Mouse (Mus musculus): ENCODE results near the gene A730071L15Rik. TPM values are rescaled to one million over a fixed set of nuclear protein-coding genes. Genes with fewer than 3 reads are reported as not detected.

The A730071L15Rik gene
- total RNA-seq, 2 experiments from 2014 or later = 0.31 TPM; not detected in 1

- no peak for DNase-seq (ENCODE audit: low spot score in 2 of 2)
Measured at GRCm38 (mm10) chr11:6180811-6181399, 18.9 kb upstream of the A730071L15Rik start.

GRCm38 (mm10) chr11:6183246-6183645 is 16.6 kb upstream of the A730071L15Rik start:
- no peak for DNase-seq (ENCODE audit: low spot score in 2 of 2)

- DNase-seq (ENCODE audit: low spot score in 2 of 2) = no peak
Measured at GRCm38 (mm10) chr11:6184202-6184935, 15.5 kb upstream of the A730071L15Rik start.

GRCm38 (mm10) chr11:6187399-6187798 is 12.4 kb upstream of the A730071L15Rik start:
- DNase-seq (ENCODE audit: low spot score in 2 of 2) = no peak

- peak; percentile 67 to 73 for DNase-seq (ENCODE audit: low spot score in 2 of 2)
Measured at GRCm38 (mm10) chr11:6187878-6188277, 12.0 kb upstream of the A730071L15Rik start.

GRCm38 (mm10) chr11:6196780-6197179 is 3.0 kb upstream of the A730071L15Rik start:
- DNase-seq (ENCODE audit: low spot score in 2 of 2) = no peak

GRCm38 (mm10) chr11:6198449-6198848 is 1.4 kb upstream of the A730071L15Rik start:
- DNase-seq (ENCODE audit: low spot score in 2 of 2) = no peak

- peak; percentile 64 to 77 for DNase-seq (ENCODE audit: low spot score in 2 of 2)
Measured at GRCm38 (mm10) chr11:6200087-6200569, 299 bp downstream of the A730071L15Rik start, which contains the start of gene Nudcd3. Nudcd3 (minus strand) TSS chr11:6200415.

- no peak for DNase-seq (ENCODE audit: low spot score in 2 of 2)
Measured at GRCm38 (mm10) chr11:6200570-6200969, 741 bp downstream of the A730071L15Rik start.

GRCm38 (mm10) chr11:6207090-6207489 is 7.3 kb downstream of the A730071L15Rik start:
- DNase-seq (ENCODE audit: low spot score in 2 of 2) = no peak

GRCm38 (mm10) chr11:6208158-6208557 is 8.3 kb downstream of the A730071L15Rik start:
- DNase-seq (ENCODE audit: low spot score in 2 of 2) = no peak

- no peak for DNase-seq (ENCODE audit: low spot score in 2 of 2)
Measured at GRCm38 (mm10) chr11:6216834-6217233, 17.0 kb downstream of the A730071L15Rik start.

GRCm38 (mm10) chr11:6218189-6218896 is 18.5 kb downstream of the A730071L15Rik start:
- no peak for DNase-seq (ENCODE audit: low spot score in 2 of 2)

- DNase-seq (ENCODE audit: low spot score in 2 of 2) = no peak
Measured at GRCm38 (mm10) chr11:6219967-6220366, 20.1 kb downstream of the A730071L15Rik start.

- DNase-seq (ENCODE audit: low spot score in 2 of 2) = no peak
Measured at GRCm38 (mm10) chr11:6222187-6222586, 22.4 kb downstream of the A730071L15Rik start.

GRCm38 (mm10) chr11:6224541-6225229 is 24.9 kb downstream of the A730071L15Rik start:
- DNase-seq (ENCODE audit: low spot score in 2 of 2) = no peak

GRCm38 (mm10) chr11:6230012-6230411 is 30.2 kb downstream of the A730071L15Rik start, which contains the start of gene Npc1l1:
Npc1l1 (minus strand) TSS chr11:6230143.
- DNase-seq (ENCODE audit: low spot score in 2 of 2) = no peak

GRCm38 (mm10) chr11:6233025-6233424 is 33.2 kb downstream of the A730071L15Rik start:
- no peak for DNase-seq (ENCODE audit: low spot score in 2 of 2)

GRCm38 (mm10) chr11:6244707-6245106 is 44.9 kb downstream of the A730071L15Rik start:
- no peak for DNase-seq (ENCODE audit: low spot score in 2 of 2)
